Mouse (Mus musculus): ENCODE measurements around the gene 1700011L22Rik.
A peak's percentile ranks its signal among the peaks of the same experiment; 100 is the strongest.

Gene 1700011L22Rik

DNA sequence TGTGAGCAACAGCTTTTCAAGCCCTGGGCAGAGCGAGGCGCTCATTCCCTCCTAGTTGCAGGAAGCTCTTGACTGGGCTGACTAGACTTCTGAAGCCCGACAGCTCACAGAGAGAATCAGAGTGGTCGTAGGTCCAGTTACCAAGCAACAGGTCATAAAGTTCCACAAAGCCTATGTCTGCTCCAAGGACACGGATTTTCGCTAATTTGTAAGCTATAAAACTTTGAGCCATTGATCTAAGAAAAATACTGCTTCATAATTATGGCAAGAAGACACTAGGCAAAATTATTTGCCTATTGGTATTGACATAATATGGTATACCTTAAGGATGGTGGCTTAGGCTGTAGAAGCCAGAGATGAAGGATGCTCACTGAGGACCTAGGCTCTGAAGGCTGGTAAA, at the start of gene 1700011L22Rik:
1700011L22Rik (minus strand) TSS at position 101 of the 400 bp plus-strand sequence.
- no peak for DNase-seq

GRCm38 (mm10) chr8:79297763-79298162, 49.4 kb upstream of the 1700011L22Rik start:
- peak; percentile 72 for DNase-seq

GRCm38 (mm10) chr8:79295276-79296105, 47.1 kb upstream of the 1700011L22Rik start:
- no peak for DNase-seq

GRCm38 (mm10) chr8:79294610-79295275, 46.4 kb upstream of the 1700011L22Rik start, which contains the start of gene Mmaa:
TSS of gene Mmaa (minus strand) at chr8:79294937.
- DNase-seq, result peak; percentile 99

DNA sequence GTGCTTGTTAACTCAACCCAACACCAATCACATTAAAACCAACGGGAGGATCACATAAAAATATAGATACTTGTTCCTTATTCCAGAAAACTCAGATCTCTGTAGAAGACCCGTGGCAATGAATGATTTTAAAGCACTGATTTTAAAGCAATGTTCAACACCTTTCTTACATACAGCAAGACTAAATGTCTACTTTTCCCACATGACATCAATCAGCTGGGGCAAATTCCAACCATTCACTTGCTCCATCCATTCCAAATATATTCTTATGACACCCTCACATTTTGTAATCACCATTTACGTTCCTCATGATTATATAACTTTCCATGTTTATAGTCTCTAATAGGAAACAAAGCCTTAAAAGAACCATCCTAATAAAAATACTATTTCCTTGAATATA, 45.5 kb upstream of the 1700011L22Rik start:
- DNase-seq, result no peak

DNA sequence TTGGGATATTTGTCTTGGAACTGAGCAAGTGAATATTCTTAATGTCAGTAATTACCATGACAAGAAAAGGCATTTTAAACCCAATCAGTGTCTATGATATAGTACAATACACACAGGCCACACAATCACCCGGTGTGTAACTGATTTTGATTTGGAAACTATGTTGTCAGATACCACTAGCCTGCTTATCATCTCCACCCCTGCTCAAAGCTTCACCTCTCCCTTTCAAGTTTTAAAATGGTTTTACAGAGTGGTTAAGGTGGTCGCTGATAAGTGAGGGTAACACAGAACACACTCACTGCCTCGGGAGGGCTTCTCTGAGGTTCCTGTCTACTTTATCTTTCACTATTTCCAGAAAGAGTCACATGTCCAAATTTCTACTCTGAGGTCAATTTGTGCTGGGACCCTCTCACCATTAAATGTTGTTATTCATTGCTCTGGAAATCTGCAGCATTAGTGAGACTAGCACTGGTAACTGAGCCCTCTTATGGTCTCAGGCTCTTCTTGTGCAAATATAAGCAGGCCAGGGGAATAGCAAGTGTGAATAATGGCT, 44.4 kb upstream of the 1700011L22Rik start:
- no peak for DNase-seq

DNA sequence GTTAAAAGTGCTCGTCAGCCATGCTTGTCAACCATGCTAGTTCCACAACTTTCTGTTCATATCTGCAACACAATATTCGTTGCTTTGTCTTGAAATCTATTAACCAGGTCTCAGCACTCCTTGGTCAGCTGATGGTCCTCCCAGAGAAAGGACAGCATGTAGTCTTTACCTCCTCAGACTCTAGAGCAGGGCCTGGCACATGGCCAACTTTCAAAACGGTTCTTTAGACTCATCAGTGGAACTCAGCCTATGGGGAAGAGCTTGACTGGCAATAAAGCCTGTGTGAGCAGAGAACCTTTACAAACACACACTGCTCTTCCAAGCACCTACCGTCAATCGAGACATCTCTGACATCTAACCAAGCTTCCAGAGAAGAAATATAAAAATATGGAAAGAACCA, 41.2 kb upstream of the 1700011L22Rik start:
- DNase-seq, result no peak

- DNase-seq, result no peak
These were observed 40.3 kb upstream of the 1700011L22Rik start for GRCm38 (mm10) chr8:79288681-79289080.

GRCm38 (mm10) chr8:79288250-79288649, 39.9 kb upstream of the 1700011L22Rik start:
- no peak for DNase-seq

DNA sequence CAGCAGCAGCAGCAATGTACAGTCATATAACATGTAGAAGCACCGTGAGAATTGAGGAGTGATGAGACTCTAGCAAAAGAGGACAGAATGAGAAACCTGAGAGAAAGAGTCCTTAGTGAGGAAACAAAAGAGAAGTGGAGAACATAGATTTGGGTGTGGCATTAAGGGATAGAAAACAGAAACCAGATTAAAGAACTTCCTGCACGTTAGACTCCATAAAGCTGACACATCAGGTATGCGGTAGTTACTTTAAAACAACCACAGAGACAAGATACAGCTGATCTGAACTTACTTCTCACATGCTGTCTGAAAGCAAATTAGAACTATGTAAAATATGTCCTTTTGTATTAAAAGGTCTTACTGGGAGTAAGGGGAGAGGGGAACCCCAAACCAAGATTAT, 38.1 kb upstream of the 1700011L22Rik start:
- no peak for DNase-seq

DNA sequence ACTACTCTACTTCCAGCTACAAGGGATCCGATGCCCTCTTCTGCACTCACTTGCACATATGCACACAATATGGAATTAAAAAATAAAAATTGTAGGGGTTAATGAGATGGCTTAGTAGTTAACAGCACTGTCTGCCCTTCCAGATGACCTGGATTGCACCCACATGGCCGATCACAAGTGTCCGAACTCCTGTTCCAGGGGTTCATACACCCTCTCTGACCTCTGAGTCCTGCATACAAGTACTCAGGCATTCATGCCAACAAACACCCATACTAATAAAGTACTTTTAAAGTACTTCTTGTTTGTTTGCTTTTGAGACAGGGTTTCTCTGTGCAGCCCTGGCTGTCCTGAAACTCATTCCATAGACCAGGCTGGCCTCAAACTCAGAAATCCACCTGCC, 36.3 kb upstream of the 1700011L22Rik start:
- no peak for DNase-seq

DNA sequence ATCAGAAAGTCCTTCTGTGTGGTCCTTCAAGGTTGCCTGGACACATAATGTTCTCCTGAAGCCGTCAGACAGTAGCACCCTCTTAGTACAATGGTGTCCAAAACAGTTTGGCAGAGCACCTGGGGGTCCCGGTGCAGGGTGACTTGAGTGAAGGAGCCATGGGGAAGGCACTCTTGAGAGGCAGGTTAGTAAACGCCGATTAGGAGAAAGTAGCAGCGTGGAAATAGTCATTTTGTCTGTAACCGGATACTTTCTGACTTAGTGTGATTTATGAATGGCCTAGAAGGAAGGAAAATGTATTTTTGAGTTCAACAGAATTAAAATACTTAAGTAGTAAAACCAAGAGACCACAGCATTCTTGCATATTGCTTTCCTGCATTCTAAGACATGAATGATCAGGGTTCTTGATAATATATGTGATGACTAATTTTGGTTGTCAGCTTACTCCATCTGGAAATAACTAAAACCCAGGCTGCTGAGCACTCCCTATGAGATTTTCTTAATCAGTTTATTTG, 33.1 kb upstream of the 1700011L22Rik start:
- DNase-seq, result no peak

DNA sequence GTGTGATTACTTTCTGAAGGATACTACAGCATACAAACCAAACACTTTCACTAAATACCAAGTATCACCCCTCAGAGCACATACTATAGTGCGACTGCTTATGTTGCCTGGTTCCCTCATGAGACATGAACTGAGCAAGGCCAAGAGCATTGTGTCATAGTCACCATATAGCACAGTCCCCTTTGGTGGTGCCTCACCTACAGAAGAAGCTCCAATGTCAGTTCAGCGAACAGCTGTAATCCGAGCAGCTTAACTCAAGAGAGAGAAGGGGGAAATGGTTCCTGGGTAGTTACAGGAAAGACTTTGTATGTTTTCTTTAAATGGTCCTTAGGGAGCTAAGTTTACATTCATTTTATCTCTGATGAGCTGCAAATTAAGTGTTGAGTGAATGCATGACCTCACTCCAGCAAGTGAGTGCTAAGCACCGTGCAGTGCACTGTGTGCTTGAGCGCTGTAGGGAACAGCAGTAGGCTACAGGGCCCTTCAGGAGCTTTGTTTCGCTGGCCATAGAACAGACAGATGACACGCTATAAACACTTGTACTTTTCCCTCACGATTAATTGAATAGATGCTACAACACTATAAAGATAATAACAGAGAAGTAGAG, 29.0 kb upstream of the 1700011L22Rik start:
- no peak for DNase-seq

DNA sequence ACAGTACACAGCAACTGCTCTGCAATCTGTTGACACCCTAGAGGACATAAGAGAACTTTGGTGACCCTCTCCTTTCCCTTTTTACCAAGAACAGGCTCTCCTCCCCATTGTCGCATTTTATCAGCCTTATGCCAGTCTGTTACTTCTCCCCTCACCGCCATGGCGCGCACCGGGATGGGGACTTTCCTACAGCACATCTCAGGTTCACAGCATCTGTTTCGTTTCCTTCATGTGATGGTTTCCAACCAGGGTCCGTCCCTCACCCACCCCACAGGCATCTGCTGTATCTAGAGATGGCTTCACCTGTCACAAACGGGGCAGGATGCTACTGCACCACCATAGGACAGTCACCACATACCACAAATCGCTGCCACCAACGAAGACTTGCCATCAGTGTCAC, 26.6 kb upstream of the 1700011L22Rik start:
- DNase-seq, result no peak

DNA sequence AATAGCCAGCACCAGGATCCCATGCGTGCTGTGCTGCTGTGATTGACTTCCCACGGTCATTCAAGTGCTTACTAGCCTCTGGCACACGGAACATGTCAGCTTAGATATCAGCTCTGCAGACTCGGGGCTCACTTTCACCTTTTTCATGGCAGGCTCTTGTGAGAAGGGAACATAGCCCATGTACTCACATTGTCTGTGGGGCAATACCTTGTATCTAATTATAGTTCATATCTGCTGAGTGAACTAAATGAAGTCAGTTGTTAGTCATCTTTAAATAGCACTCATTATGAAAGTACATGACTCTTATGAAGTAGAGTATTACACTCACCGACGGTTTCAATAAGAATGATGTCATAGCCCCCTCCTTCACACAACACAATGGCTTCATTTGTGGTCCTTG, 25.4 kb upstream of the 1700011L22Rik start:
- no peak for DNase-seq

- DNase-seq, result peak; percentile 12
These were observed 24.3 kb upstream of the 1700011L22Rik start for GRCm38 (mm10) chr8:79272676-79273075.

DNA sequence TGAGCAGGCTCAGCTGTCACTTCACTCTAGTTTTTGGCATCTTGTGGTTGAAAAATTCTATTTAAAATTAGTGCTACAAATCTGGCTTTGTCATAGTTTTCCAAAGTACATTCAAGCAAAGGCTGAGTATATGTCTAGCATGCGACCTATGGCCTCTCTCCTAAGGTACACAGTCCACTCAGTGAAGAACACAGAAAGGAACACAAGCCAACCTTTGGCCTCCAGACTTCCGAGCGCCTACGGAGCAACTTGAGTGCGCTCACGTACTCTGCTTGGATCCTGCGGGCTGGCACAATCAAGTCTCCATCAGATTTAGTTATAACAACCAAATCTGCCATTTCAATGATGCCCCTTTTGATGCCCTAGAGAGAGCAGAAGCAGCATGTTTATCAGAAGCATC, 20.6 kb upstream of the 1700011L22Rik start:
- DNase-seq, result no peak

DNA sequence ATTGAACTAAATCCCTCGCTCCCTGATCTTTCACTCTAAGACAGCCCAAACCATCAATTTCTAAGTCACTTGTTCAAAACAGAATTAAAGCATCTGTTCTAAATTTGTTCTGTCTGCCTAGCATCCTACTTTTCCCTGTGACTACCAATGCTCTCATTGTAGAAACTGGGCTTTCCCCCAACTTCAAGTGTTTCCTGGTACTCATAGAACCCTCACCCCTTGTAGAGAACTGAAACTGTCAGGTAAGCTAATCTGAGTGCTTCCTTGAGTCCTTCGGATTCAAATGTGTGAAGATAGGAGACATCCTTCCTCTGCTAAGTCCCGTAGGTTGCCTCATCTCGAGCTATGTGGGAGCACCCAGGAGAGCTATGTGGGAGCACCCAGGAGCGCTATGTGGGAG, 13.6 kb upstream of the 1700011L22Rik start:
- DNase-seq, result no peak

GRCm38 (mm10) chr8:79256076-79256705, 7.8 kb upstream of the 1700011L22Rik start:
- no peak for DNase-seq

- no peak for DNase-seq
These were observed 5.4 kb upstream of the 1700011L22Rik start for GRCm38 (mm10) chr8:79253742-79254141.

DNA sequence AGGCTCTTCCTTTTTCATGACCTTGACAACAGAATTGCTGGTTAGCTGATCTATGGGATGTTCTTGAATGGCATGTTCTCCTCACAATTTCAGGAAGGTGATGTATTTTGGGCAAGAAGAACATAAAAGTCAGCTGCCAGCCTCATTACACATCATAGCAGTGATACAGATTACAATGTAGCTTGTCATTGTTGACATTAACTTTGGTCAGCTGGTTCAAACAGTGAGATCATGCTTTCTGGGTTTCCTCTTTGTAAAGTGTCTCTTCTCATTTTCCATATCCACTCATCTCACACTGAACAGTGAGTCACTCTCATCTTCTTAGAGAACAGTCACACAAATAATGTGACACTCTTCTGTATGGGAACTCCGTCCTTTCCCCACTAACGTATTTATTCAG, 4.9 kb downstream of the 1700011L22Rik start:
- no peak for DNase-seq

GRCm38 (mm10) chr8:79239996-79240395, 8.4 kb downstream of the 1700011L22Rik start:
- no peak for DNase-seq

DNA sequence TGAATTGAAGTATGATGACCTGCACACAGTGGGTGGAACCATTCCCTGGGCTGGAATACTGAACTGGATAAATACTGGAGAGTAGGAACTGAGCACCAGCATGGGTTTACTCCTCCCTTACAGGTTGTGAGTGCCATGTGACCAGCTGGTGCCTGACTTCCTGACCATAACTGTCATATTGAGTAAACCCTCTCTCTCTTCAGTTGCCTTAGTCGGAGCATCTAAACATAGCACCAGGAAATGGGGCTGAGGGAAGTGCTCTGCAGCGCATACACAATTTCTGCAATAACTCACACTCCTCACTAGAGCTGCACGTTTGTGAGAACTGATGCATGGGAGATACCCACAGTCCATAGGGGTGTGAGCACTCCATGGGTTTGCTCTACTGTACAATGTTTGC, 9.1 kb downstream of the 1700011L22Rik start:
- no peak for DNase-seq
